Mouse (Mus musculus): Measurements from ENCODE around the gene Actl6b.

Actl6b gene

DNA sequence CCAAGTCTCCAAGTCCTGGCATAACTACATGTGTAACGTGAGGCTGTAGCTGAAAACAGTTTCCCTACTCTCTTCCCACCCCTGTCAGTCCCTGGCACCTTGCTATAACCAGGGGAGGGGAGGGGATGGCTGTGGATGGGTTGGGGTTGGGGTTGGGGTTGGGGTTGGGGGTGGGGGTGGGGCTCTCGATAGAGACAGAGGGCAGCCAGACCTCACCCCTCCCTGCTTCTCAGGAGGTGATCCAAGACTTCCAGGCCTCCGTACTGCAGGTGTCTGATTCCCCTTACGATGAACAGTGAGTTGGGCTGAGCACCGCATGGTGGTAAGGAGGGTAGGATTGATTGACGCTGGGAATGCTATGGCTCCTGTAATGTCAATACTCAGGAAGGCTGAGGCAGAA, 12.4 kb downstream of the Actl6b start:
- DNase-seq: no peak

GRCm38 (mm10) chr5:137566416-137566815, 13.1 kb downstream of the Actl6b start:
- DNase-seq: no peak

GRCm38 (mm10) chr5:137568223-137568798, 15.0 kb downstream of the Actl6b start:
- no peak for DNase-seq

DNA sequence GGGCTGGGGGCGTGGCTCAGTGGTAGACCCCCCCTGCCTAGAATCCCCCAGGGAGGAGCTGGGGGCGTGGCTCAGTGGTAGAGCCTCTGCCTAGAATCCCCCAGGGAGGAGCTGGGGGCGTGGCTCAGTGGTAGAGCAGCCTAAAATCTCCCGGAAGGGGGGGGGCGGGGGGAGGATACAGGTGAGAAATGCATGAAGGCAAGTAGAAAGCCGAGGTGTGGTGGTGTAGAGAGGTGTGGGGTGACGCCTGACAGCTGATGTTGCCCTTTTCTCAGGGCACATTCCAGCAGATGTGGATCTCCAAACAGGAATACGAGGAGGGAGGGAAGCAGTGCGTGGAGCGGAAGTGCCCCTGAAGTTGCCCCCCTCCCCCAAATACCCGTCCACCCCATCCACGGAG, 15.7 kb downstream of the Actl6b start:
- no peak for DNase-seq

GRCm38 (mm10) chr5:137569665-137570064, 16.3 kb downstream of the Actl6b start, which contains the start of gene Tfr2:
TSS of gene Tfr2 (plus strand) at chr5:137569840.
- no peak for DNase-seq

- no peak for DNase-seq
Observed at GRCm38 (mm10) chr5:137570181-137570580, 16.9 kb downstream of the Actl6b start.

DNA sequence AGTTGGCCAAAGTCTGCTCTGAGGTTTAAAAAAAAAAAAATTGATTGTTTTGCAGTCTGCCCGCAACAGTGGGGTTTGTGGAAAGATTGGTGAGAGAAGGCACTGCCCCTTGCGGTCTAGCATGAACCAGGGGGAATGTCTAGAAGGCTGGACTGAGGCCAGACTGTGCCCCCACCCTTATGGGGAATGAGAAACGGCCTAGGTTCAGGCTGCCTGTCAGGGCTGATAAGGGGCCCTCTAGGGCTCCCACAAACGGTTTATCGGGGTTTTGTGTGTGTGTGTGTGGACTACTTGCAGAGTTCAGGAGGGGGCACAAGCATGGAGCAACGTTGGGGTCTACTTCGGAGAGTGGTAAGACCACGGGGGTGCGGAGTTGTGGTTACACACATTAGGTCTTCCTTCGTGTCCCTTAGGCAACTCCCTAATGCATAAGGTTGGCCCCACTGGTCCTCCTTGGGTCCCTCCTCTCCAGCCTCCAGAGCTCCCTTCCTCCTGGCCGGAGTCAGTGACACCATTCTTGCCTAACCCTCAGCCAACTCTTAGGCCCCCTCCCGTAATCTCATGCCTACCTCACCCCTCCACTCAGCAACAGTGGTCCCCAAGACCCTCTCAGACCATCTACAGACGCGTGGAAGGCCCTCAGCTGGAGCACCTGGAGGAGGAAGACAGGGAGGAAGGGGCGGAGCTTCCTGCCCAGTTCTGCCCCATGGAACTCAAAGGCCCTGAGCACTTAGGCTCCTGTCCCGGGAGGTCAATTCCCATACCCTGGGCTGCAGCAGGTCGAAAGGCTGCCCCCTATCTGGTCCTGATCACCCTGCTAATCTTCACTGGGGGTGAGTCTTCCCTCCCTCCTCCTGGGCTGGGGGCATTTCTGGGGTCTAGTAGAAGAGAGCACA, 17.6 kb downstream of the Actl6b start:
- no peak for DNase-seq

- peak; percentile 45 for DNase-seq
Observed at GRCm38 (mm10) chr5:137574470-137574901, 21.2 kb downstream of the Actl6b start.

DNA sequence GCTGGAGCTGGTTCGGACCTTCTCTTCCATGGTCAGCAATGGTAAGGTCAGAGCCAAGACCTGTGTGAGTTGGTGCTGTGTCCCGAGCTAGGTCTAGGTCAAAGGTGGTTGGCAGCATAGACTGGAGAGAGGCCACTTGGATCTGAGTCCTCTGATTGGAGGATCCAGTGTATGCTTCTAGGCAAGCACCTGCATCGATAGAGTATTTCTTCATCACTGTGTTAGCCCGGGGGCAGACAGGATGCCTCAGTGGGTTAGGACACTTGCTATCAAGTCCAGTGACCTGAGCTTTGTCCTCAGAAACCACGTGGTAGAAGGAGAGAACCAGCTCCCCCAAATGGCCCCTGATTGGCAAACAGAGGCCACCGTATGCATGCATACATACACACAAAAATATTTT, 26.9 kb downstream of the Actl6b start:
- no peak for DNase-seq

GRCm38 (mm10) chr5:137582702-137583101, 29.4 kb downstream of the Actl6b start:
- DNase-seq: no peak

DNA sequence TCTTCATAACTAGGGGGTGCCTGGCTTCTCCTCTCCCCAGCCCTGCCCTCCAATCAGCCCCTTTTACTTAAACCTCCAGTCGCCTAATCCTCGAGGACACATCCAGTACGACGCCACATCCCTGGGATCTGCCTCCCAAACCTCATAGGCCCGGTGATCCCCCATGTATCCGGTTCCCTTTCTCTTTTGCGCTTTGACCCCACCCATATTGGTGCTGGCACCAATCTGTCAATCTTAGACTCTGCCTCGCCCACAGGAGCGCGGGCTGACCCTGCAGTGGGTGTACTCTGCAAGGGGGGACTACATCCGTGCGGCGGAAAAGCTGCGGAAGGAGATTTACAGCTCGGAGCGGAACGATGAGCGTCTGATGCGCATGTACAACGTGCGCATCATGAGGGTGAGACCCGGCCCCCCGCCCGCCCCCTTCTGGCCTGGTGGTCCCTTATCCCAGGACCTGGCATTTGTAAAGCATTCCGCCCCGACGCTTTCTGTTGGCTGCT, 30.4 kb downstream of the Actl6b start:
- DNase-seq: peak; percentile 73

DNA sequence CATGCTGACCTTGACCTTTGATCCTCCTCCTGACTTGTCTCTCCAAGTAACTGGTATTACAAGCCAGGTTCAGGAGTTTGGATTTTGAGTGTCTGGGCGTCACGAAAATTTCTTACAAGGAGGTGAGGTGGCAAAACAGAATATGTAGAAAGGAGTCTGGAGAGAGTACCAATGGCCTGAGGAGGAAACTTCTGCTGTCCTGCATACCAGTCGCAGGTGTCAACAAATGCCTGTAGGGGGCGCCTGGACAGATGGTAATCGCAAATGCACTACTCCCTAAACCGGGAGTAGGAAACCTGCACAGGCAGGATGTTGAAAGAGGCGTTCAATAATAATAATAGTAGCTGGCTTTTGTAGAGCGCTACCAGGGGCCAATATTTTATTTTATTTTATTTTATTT, 31.7 kb downstream of the Actl6b start:
- DNase-seq: peak; percentile 76

DNA sequence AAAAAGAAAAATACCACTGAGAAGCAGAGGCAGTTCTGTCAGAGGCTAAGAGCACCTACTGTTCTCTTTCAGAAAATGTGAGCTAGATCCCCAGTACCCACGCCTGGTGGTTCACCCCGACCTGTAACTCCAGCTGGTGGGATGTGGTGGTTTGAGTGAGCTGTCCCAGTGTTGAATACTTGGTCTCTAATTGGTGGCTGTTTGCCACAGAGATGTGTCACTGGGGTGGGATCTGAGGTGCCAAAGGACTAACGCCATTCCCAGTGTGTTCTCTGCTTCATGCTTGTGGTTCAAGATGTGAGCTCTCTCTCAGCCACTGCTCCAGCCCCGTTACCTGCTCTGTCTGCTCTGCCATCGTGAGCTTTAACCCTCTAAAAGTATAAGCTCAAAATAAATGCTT, 37.2 kb downstream of the Actl6b start:
- DNase-seq: no peak

GRCm38 (mm10) chr5:137595921-137596320, 42.6 kb downstream of the Actl6b start:
- no peak for DNase-seq

DNA sequence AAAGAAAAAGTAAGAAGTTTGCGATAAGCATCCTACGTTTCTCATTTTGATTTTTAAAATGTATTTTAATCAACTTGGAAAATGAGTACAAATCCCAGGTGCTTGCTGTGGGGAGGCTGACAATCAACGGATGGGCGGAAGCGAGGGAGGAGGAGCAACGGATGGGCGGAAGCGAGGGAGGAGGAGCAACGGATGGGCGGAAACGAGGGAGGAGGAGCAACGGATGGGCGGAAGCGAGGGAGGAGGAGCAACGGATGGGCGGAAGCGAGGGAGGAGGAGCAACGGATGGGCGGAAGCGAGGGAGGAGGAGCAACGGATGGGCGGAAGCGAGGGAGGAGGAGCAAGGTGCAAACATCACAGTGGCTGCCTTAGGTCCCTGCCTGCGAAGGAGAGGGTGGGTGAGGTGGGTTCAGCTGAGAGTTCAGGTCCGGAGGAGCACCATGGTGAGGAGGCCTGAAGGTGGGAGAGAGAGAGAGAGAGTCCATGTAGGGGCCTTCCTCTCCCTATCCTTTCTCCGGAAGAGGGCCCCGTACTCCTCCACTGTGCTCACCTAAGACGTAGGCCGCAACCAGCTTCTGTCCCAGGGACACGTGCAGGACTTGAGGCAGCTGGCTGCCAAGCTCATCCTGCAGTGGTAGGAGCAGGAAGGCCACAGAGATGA, 43.4 kb downstream of the Actl6b start:
- DNase-seq: no peak

DNA sequence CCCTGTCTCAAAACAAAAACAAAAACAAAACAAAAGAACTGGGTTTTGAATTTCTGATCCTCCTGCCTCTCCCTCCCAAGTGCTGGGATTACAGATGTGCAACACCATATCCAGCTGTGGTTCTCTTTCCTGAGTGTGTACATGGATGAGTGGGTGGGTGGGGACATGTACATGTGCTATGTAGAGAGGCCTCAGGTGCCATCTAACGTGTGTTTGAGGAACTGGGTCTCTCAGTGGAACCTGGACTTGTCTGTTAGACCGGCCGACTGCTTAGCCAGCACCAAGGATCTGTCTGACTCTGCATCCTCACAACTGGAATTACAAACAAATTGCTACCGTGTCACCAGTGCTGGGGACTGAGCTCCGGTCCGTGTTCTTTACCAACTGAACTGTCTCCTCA, 44.3 kb downstream of the Actl6b start:
- no peak for DNase-seq

DNA sequence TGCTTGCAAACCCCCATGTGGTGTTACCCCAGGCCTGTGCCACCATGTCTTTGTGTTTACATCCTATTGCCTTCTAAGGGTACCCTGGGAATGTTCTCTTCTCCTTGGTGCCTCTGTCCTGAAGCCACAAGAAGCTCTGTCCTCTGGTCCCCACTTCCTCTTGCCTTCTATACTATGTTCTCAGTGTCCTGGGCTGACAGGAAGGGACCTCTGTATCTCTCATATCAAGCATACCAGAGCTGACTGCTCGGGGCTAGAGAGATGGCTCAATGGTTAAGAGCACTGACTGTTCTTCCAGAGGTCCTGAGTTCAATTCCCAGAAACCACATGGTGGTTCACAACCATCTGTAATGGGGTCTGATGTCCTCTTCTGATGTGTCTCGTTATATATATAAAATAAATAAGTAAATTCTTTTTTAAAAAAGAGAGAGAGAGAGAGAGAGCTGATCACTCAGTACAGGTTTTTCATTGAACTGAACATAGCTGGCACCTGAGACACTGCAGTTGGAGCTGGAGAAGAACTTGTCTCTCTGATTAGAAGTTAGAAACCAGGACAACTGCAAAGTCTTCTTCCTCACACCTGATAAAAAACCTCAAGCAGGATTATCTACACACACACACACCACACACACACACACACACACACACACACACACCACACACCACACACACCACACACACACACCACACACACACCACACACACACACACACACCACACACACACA, 44.9 kb downstream of the Actl6b start:
- DNase-seq: no peak

DNA sequence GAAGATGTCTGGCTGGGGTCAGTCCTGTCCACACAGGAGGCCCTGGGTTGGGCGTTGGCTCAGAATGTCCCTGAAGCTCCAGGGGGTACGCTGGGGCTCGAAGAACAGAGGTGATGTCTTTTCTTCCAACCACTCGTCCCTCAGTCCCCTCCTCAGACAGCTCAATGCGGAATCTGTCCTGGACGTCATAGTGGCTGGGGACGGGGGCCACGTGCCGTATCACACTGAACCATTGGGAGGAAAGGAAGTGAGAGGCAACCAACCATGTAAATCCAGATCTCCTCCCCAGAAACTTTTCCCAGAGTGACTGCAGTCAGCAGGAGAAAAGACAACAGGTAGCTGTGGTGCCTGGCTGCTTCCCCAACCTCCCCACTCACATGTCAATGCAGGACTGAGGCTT, 46.3 kb downstream of the Actl6b start:
- DNase-seq: no peak

DNA sequence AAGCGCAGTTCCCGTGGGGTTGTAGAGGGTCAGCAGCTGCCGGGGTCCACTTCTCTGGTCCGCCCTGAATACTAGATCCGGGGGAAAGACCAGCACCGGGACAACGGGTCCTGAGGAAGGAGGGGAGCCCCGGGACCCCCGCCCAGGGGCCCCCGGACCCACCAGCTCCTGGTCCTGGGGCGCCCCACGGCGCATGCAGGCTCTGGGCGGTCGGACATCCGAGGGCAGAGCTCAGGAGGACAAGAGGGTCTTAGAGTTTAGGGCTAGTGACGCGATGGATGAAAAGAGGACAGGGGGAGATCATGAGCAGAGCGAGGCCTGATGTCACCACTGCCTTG, 46.9 kb downstream of the Actl6b start:
- DNase-seq: peak; percentile 18

DNA sequence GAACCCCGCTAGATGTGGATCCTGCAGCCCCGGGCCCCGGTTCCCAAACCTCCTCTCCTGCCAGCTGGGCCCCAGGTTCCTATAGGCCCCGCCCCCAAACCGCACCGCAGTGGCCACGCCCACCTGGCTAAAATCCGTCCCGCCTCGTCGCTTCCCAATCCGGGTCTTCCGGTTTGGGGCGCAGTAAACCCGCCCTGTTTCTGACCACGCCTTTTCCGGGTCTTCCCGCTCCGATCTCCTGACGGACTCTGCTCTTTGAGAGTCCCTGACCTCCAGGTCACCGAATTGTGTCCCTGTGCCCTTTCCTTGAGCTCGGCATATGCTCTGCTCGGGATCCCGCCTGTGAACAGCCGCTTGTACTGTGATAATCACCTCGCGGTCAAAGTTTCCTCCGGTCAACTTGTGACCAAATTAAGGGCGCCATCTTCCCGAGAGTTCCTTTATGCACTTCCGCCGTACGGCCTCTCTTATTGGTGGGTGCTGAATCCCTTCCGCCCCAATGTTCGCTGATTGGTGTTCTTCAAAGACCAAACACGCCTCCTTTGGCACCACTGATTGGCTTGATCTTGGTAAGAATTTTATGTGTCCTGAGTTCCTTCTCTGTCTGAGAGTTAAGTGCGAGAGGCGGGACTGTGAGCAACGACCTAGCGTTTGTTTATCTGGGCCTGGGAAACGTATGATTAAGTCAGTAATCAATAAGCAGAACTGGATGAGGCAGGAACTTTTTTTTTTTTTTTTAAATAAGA, 47.5 kb downstream of the Actl6b start, which contains the start of gene Mospd3:
Gene Mospd3, minus strand, starts transcription at position 440 of the 746 bp plus-strand sequence.
- DNase-seq: peak; percentile 94

DNA sequence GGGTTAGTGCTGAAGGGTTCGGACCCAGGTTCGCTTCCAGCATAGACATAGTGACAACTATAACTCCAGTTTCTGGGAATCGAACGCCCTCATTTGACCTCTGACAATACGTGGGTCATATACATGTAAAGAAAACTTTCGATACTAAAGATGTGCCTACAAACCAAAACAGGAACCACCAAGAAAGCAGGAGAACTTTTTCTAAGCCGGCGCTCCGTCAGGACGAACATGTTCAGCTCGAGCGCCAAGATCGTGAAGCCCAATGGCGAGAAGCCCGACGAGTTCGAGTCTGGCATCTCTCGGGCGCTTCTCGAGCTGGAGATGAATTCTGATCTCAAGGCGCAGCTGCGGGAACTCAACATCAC, 48.0 kb downstream of the Actl6b start:
- no peak for DNase-seq

Measured in right cerebral cortex, postnatal 14 days (tissue).